Mouse (Mus musculus) hindbrain, embryonic 13.5 days (tissue): Measurements from ENCODE around the gene Rpl36a. TPM values are rescaled to one million over a fixed set of nuclear protein-coding genes. Genes with fewer than 3 reads are reported as not detected.
A peak's percentile ranks its signal among the peaks of the same experiment; 100 is the strongest.

ENCODE experiments used
- ATAC-seq: fragments of 200-750 bp; cut with Nextera tagmentation; 2 replicates; pipeline ENCODE4 v1.8.0; 2017; ENCODE audit warnings: moderate TSS enrichment; ENCODE audit not compliant: low FRiP score
- H3K27ac ChIP-seq: fragments of 300-500 bp; sonication (generic); 2 replicates; pipeline ENCODE4 v1.5.1; 2015; ENCODE audit warnings: inconsistent platforms, mild to moderate bottlenecking, moderate library complexity
- H3K27me3 ChIP-seq: fragments of 300-500 bp; sonication (generic); 2 replicates; pipeline ENCODE4 v1.6.1; 2015; ENCODE audit warnings: mild to moderate bottlenecking, inconsistent platforms
- H3K36me3 ChIP-seq: fragments of 300-500 bp; sonication (generic); 2 replicates; pipeline ENCODE4 v1.6.1; 2015; ENCODE audit warnings: mild to moderate bottlenecking, inconsistent platforms
- H3K4me1 ChIP-seq: fragments of 300-500 bp; sonication (generic); replicated peaks from 2 replicates; pipeline ENCODE4 v1.6.1; 2015; ENCODE audit warnings: inconsistent platforms
- H3K4me2 ChIP-seq: fragments of 300-500 bp; sonication (generic); 2 replicates; pipeline ENCODE4 v1.6.1; 2015; ENCODE audit warnings: inconsistent platforms, mild to moderate bottlenecking, moderate library complexity
- H3K4me3 ChIP-seq: fragments of 300-500 bp; sonication (generic); 2 replicates; pipeline ENCODE4 v1.5.1; 2015; ENCODE audit warnings: mild to moderate bottlenecking, inconsistent platforms
- H3K9ac ChIP-seq: fragments of 300-500 bp; sonication (generic); 2 replicates; pipeline ENCODE4 v1.6.1; 2015; ENCODE audit warnings: mild to moderate bottlenecking, inconsistent platforms
- H3K9me3 ChIP-seq: fragments of 300-500 bp; sonication (generic); 2 replicates; pipeline ENCODE4 v1.6.1; 2016; ENCODE audit warnings: inconsistent platforms
- WGBS: fragments of 180-500 bp; shearing (Covaris S2); methylation state at CpG from one replicate; pipeline ENCODE4 v1.1.7; 2015; 5-methylcytosine and 5-hydroxymethylcytosine counted together
- polyA plus RNA-seq: library from polyadenylated mRNA; unstranded; fragments of >200 nt; fragmentation: Nextera tagmentation; extraction: Ambion mirVana; gene quantifications from 2 replicates; pipeline ENCODE4 v1.2.1, GENCODE M21; 2015

Gene Rpl36a
- polyA plus RNA-seq, 1 experiment from 2014 or later, result 238 TPM

GRCm38 (mm10) chrX:134577896-134578295, 7.6 kb upstream of the Rpl36a start:
- WGBS, result 79% methylated on average over 4 of the region's 4 CpGs
- Histone ChIP-seq H3K36me3 (no peaks in the 10 kb centered on the region), H3K9ac (no peak overlapping the region), H3K9me3 (no peaks in the 10 kb centered on the region), H3K4me3 (no peak overlapping the region), H3K27ac (no peak overlapping the region), H3K27me3 (no peaks in the 10 kb centered on the region), H3K4me2 (no peak overlapping the region), H3K4me1 (no peaks in the 10 kb centered on the region)
- no peak for ATAC-seq

DNA sequence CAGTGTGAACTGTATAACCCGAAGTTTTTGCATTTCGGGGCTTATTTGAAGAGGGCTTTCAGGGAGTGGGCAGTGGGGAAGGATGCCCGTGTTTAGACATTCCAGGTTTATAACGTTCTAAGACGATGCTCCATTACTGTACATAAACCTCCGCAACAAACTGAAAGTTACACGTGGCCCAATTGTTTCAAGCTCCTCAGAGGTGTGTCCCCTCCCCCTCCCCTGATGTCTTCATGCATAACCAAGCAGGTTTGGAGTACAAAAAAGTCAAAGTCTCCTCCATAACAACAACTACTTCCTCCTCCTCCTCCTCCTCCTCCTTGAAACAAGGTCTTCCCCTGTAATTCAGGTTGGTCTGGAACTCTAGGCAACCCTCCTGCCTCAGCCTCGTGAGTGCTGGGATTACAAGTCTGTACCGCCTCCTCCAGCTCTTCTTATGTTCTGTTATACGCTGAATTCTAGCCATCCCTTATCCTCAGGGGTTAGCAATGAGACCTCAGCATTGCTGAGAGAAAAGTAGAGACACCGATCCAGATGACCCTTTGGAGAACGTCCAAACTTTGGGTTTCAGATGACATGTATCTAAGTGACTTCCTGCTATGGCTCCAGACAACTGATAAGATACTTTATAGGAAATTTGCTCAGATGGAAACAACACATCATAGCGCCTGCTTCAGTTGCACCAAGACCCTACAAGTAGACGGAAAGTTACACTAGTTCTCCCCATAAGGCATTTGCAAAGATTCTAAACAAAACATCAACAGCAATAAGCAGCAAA, 4.7 kb upstream of the Rpl36a start:
- no peaks in the 10 kb centered on the region for H3K27me3 ChIP-seq
- no peak overlapping the region for H3K4me2 ChIP-seq
- H3K9ac ChIP-seq, result no peak overlapping the region
- peaks cover 7% of the 10 kb centered on the region; the same call in 1 of the 2 replicates for H3K4me1 ChIP-seq
- no peaks in the 10 kb centered on the region for H3K36me3 ChIP-seq
- H3K9me3 ChIP-seq, result no peaks in the 10 kb centered on the region
- H3K27ac ChIP-seq, result no peak overlapping the region
- no peak for ATAC-seq
- WGBS, result 86% methylated on average over 14 of the region's 14 CpGs
- H3K4me3 ChIP-seq, result no peak overlapping the region

- no peaks in the 10 kb centered on the region for H3K27me3 ChIP-seq
- H3K36me3 ChIP-seq, result no peaks in the 10 kb centered on the region
- no peak for ATAC-seq
- H3K4me2 ChIP-seq, result no peak overlapping the region
- no peaks in the 10 kb centered on the region for H3K9me3 ChIP-seq
- H3K9ac ChIP-seq, result no peak overlapping the region
- no peak overlapping the region for H3K4me3 ChIP-seq
- 84% methylated on average over 11 of the region's 11 CpGs for WGBS
- no peak overlapping the region for H3K27ac ChIP-seq
- H3K4me1 ChIP-seq, result peaks cover 17% of the 10 kb centered on the region
Measured at GRCm38 (mm10) chrX:134582270-134582669, 3.2 kb upstream of the Rpl36a start.

- H3K9me3 ChIP-seq, result no peaks in the 10 kb centered on the region
- H3K4me2 ChIP-seq, result no peak within 1 kb of the TSS
- H3K4me3 ChIP-seq, result no peak within 1 kb of the TSS
- no peaks in the 10 kb centered on the region for H3K27me3 ChIP-seq
- H3K36me3 ChIP-seq, result no peaks in the 10 kb centered on the region
- no peak within 1 kb of the TSS for H3K27ac ChIP-seq
- H3K4me1 ChIP-seq, result peaks cover 17% of the 10 kb centered on the region
- WGBS, result 81% methylated on average over 11 of the region's 11 CpGs
- H3K9ac ChIP-seq, result no peak within 1 kb of the TSS
- ATAC-seq, result no peak
Measured at GRCm38 (mm10) chrX:134582888-134583669, 2.4 kb upstream of the Rpl36a start, which contains the start of gene Btk. TSS of gene Btk (minus strand) at chrX:134583570.

- H3K27ac ChIP-seq, result no peak overlapping the region
- H3K4me3 ChIP-seq, result peak overlapping the region; percentile 52
- ATAC-seq, result no peak
- peak overlapping the region; percentile 76 for H3K9ac ChIP-seq
- H3K27me3 ChIP-seq, result no peaks in the 10 kb centered on the region
- WGBS, result 32% methylated on average over 8 of the region's 8 CpGs
- H3K9me3 ChIP-seq, result no peaks in the 10 kb centered on the region
- H3K36me3 ChIP-seq, result no peaks in the 10 kb centered on the region; the same call in none of the 2 replicates
- peaks cover 17% of the 10 kb centered on the region for H3K4me1 ChIP-seq
- H3K4me2 ChIP-seq, result peak overlapping the region; percentile 62
Measured at GRCm38 (mm10) chrX:134586447-134586846, 993 bp downstream of the Rpl36a start.

- Histone ChIP-seq H3K4me3 (no peak overlapping the region), H3K9ac (no peak overlapping the region), H3K4me2 (no peak overlapping the region), H3K36me3 (no peaks in the 10 kb centered on the region; the same call in none of the 2 replicates), H3K27me3 (no peaks in the 10 kb centered on the region), H3K4me1 (peaks cover 17% of the 10 kb centered on the region), H3K27ac (no peak overlapping the region), H3K9me3 (no peaks in the 10 kb centered on the region)
- no peak for ATAC-seq
- 85% methylated on average over 4 of the region's 4 CpGs for WGBS
Measured at GRCm38 (mm10) chrX:134588261-134588660, 2.8 kb downstream of the Rpl36a start.

GRCm38 (mm10) chrX:134588997-134589396, 3.5 kb downstream of the Rpl36a start:
- H3K4me2 ChIP-seq, result no peak overlapping the region
- H3K27me3 ChIP-seq, result no peaks in the 10 kb centered on the region
- H3K36me3 ChIP-seq, result no peaks in the 10 kb centered on the region; the same call in none of the 2 replicates
- no peak overlapping the region for H3K9ac ChIP-seq
- peaks cover 17% of the 10 kb centered on the region for H3K4me1 ChIP-seq
- H3K9me3 ChIP-seq, result no peaks in the 10 kb centered on the region
- no peak for ATAC-seq
- no peak overlapping the region for H3K27ac ChIP-seq
- H3K4me3 ChIP-seq, result no peak overlapping the region
- WGBS, result 92% methylated on average over 3 of the region's 3 CpGs

GRCm38 (mm10) chrX:134589836-134590235, 4.4 kb downstream of the Rpl36a start:
- ATAC-seq, result no peak
- Histone ChIP-seq H3K9ac (no peak overlapping the region), H3K9me3 (no peaks in the 10 kb centered on the region), H3K4me1 (peaks cover 12% of the 10 kb centered on the region), H3K36me3 (no peaks in the 10 kb centered on the region; the same call in none of the 2 replicates), H3K27me3 (no peaks in the 10 kb centered on the region), H3K4me2 (no peak overlapping the region), H3K4me3 (no peak overlapping the region), H3K27ac (no peak overlapping the region)
- 63% methylated on average over 5 of the region's 5 CpGs for WGBS

DNA sequence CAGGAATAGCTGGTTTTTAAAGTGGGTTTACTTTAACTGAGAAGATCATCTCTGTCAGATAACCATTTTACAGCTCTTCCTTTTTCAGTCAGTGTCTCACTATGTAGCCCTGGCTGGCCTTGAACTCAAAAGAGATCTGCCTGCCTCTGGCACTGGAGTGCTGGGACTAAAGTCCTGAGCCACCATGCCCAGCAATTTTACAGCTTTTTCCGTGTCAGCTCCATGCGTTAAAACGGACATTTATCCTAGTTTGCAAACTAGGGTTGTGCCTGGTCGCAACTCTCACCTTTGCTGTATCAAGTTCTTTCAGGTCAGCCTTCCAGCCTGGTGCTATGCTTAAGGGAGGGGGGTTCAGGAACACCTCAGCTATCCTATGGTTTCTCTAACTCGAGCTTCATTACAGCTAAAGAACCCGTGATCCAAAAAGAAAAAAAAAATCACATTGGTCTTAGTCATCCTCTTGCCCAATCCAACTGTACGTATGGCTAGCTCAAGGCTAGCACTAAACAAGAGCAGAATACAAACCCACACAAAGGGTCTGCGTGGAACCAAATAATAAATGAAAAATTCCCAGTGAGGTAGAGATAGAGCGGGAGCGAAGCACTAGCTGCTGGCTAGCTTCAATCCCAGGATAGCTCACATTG, 14.6 kb downstream of the Rpl36a start:
- Histone ChIP-seq H3K4me3 (peak overlapping the region; percentile 42), H3K4me2 (peak overlapping the region; percentile 56), H3K4me1 (peaks cover 22% of the 10 kb centered on the region), H3K27me3 (no peaks in the 10 kb centered on the region), H3K9me3 (no peaks in the 10 kb centered on the region), H3K27ac (peak overlapping the region; percentile 64; the same call in 1 of the 2 replicates), H3K36me3 (no peaks in the 10 kb centered on the region), H3K9ac (peak overlapping the region; percentile 63)
- 0 out of 2 replicates have a peak, but pooled peaks have one; percentile 1 for ATAC-seq
- WGBS, result 33% methylated on average over 10 of the region's 10 CpGs

DNA sequence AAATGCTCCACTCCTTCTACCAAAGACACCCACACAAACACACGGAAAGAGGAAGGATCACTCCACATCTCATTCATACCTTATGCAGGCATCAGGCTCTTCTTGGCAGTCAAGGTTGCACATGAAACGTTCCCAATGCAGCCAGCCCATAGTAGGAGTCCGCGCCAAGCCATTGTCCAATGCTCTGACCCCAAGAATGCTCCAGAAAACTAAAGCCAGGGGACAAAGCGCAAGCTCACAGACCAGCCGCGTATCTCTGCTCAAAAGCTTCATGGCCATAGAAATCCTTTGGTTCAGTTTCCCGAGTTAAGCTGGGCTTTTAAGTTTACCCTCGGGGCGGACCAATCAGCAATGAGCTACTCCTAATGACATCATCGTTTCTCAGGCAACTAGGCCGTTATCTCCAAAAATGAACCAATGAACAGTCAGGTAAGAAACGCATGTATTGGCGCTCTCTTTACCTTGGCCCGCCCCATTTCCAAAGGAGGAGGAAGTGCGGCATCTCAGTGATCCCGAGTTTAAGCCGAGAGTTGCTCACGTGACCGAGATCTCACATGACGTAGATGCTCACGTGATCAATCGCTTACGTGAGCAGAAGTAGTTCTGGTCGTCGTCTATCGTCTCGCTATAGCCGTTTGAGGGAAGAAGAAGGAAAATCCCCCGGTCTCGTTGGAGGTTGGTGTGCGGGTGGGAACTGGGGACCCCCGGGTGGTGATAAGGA, 15.4 kb downstream of the Rpl36a start, which contains the start of the genes Gla and Hnrnph2:
Gene Gla, minus strand, starts transcription at position 467 of the 721 bp plus-strand sequence.
Gene Hnrnph2, plus strand, starts transcription at position 521 of the 721 bp plus-strand sequence.
- H3K36me3 ChIP-seq, result no peaks in the 10 kb centered on the region
- no peaks in the 10 kb centered on the region for H3K27me3 ChIP-seq
- H3K4me2 ChIP-seq, result peak within 1 kb of the TSS; percentile 56
- peak within 1 kb of the TSS; percentile 69 for H3K9ac ChIP-seq
- 15% methylated on average over 33 of the region's 33 CpGs for WGBS
- peak within 1 kb of the TSS; percentile 49 for H3K4me3 ChIP-seq
- ATAC-seq, result peak; percentile 98
- H3K9me3 ChIP-seq, result no peaks in the 10 kb centered on the region
- H3K4me1 ChIP-seq, result peaks cover 22% of the 10 kb centered on the region
- H3K27ac ChIP-seq, result peak within 1 kb of the TSS; percentile 95

DNA sequence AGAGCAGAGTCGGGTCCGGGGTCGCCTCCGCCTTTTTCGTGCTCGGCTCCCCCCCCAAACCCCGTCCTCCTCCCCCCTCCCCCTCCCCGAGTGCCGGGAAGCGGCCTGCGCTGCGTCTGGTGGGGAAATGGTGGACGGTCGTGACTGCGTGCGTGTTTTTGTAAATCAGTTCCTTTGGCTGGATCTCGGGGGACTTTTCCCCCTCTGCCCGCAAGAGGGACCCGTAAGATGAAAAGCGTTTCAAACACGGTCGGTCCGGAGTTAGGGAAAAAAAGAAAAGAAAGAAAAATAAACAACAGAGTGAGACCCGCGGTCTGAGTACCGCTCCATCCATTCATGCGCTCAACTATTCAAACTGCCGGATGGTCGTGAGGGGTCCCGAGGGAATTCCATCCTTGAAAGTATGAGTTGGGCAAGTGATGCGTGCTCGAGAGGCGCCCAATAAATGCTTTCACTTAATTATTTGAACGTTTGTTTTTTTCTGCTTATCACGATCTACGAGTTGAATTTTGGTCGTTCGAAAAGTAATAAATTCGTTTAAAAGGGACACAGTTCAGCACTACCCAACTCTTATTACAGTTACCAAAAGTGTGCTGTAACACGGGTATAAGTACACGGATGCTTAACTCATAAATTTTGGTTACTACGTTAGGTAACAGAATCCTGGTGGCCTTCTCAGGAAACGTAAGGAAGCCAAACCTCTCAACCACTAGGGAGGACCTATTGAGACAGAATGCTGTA, 16.1 kb downstream of the Rpl36a start:
- peak overlapping the region; percentile 95 for H3K27ac ChIP-seq
- no peaks in the 10 kb centered on the region for H3K36me3 ChIP-seq
- peak overlapping the region; percentile 49 for H3K4me3 ChIP-seq
- peak overlapping the region; percentile 69 for H3K9ac ChIP-seq
- H3K27me3 ChIP-seq, result no peaks in the 10 kb centered on the region
- no peaks in the 10 kb centered on the region for H3K9me3 ChIP-seq
- H3K4me1 ChIP-seq, result peaks cover 22% of the 10 kb centered on the region
- ATAC-seq, result peak; percentile 88
- 14% methylated on average over 37 of the region's 43 CpGs for WGBS
- peak overlapping the region; percentile 56 for H3K4me2 ChIP-seq
